Mouse (Mus musculus): ENCODE data around the gene Nrn1l. TPM values are rescaled to one million over a fixed set of nuclear protein-coding genes. Genes with fewer than 3 reads are reported as not detected.
A peak's percentile ranks its signal among the peaks of the same experiment; 100 is the strongest.

Gene Nrn1l
- polyA plus RNA-seq, 1 experiment: 5.3 TPM

GRCm38 (mm10) chr8:105942542-105942941, 49.2 kb downstream of the Nrn1l start:
- WGBS: 90% methylated on average over 5 of the region's 5 CpGs
- DNase-seq: no peak
- TF ChIP-seq POLR2A (IDR thresholded peaks at IDR 0.05; ENCODE audit: borderline replicate concordance, insufficient read depth, low read length) (no peak), CTCF (IDR thresholded peaks at IDR 0.05; ENCODE audit: borderline replicate concordance, insufficient read depth, low read depth, low read length) (no peak)
- Histone ChIP-seq H3K27ac (ENCODE audit: insufficient read depth, low read length) (0 out of 2 replicates have a peak overlapping the region, but pooled peaks have one; percentile 11), H3K4me1 (ENCODE audit: control insufficient read depth, insufficient read depth, low read length) (0 out of 2 replicates have a peak, but pooled peaks cover 2% of the 10 kb centered on the region), H3K27me3 (ENCODE audit: control insufficient read depth, insufficient read depth, low read length) (no peaks in the 10 kb centered on the region), H3K4me3 (replicated peaks; ENCODE audit: insufficient read depth, low read depth, low read length) (no peak overlapping the region)

GRCm38 (mm10) chr8:105943321-105943739, 50.0 kb downstream of the Nrn1l start, which contains the start of gene Lcat:
TSS of gene Lcat (minus strand) at chr8:105943382.
- Histone ChIP-seq H3K4me1 (ENCODE audit: control insufficient read depth, insufficient read depth, low read length) (0 out of 2 replicates have a peak, but pooled peaks cover under 1% of the 10 kb centered on the region), H3K27me3 (ENCODE audit: control insufficient read depth, insufficient read depth, low read length) (no peaks in the 10 kb centered on the region), H3K4me3 (replicated peaks; ENCODE audit: insufficient read depth, low read depth, low read length) (no peak within 1 kb of the TSS), H3K27ac (ENCODE audit: insufficient read depth, low read length) (0 out of 2 replicates have a peak within 1 kb of the TSS, but pooled peaks have one; percentile 11)
- TF ChIP-seq POLR2A (IDR thresholded peaks at IDR 0.05; ENCODE audit: borderline replicate concordance, insufficient read depth, low read length) (0 out of 2 replicates have a peak, but pooled peaks have one; percentile 14), CTCF (IDR thresholded peaks at IDR 0.05; ENCODE audit: borderline replicate concordance, insufficient read depth, low read depth, low read length) (no peak)
- 37% methylated on average over 8 of the region's 8 CpGs for WGBS
- peak in 1 of 2 experiments; percentile 56 for DNase-seq

Other genes starting within 250 kb of the Nrn1l start
- gene Carmil2, start 207.3 kb upstream of the Nrn1l start, polyA plus RNA-seq (2012; rRNA removed): 69.8 and 72.1 TPM in 2 replicates
- 56.3 and 56.8 TPM in 2 replicates for gene Acd, start 192.5 kb upstream of the Nrn1l start, polyA plus RNA-seq (2012; rRNA removed)
- 128 and 137 TPM in 2 replicates for gene Pard6a, start 192.4 kb upstream of the Nrn1l start, polyA plus RNA-seq (2012; rRNA removed)
- gene 4933405L10Rik, start 185.9 kb upstream of the Nrn1l start, polyA plus RNA-seq (2012; rRNA removed): 0.51 TPM in 2 replicates
- gene Enkd1, start 185.4 kb upstream of the Nrn1l start, polyA plus RNA-seq (2012; rRNA removed): 15.3 and 17.4 TPM in 2 replicates
- gene Gfod2, start 134.9 kb upstream of the Nrn1l start, polyA plus RNA-seq (2012; rRNA removed): 20.7 and 21.4 TPM in 2 replicates
- 30.5 and 32.1 TPM in 2 replicates for gene Ranbp10, start 66.2 kb upstream of the Nrn1l start, polyA plus RNA-seq (2012; rRNA removed)
- 0.25 and 0.98 TPM in 2 replicates for gene Tsnaxip1, start 65.8 kb upstream of the Nrn1l start, polyA plus RNA-seq (2012; rRNA removed)
- 27.8 and 30.8 TPM in 2 replicates for gene Cenpt, start 40.3 kb upstream of the Nrn1l start, polyA plus RNA-seq (2012; rRNA removed)
- 52.0 and 53.5 TPM in 2 replicates for gene Thap11, start 38.4 kb upstream of the Nrn1l start, polyA plus RNA-seq (2012; rRNA removed)
- 104 and 111 TPM in 2 replicates for gene Nutf2, start 33.0 kb upstream of the Nrn1l start, polyA plus RNA-seq (2012; rRNA removed)
- 75.5 and 81.8 TPM in 2 replicates for gene Edc4, start 12.7 kb upstream of the Nrn1l start, polyA plus RNA-seq (2012; rRNA removed)
- gene Pskh1, start 6.9 kb downstream of the Nrn1l start, polyA plus RNA-seq (2012; rRNA removed): 13.6 and 14.1 TPM in 2 replicates
- gene Ctrl, start 40.3 kb downstream of the Nrn1l start, polyA plus RNA-seq (2012; rRNA removed): 2.6 and 3.4 TPM in 2 replicates
- 84.3 and 89.4 TPM in 2 replicates for gene Psmb10, start 44.9 kb downstream of the Nrn1l start, polyA plus RNA-seq (2012; rRNA removed)
- gene Lcat, start 49.8 kb downstream of the Nrn1l start, polyA plus RNA-seq (2012; rRNA removed): 106 and 110 TPM in 2 replicates
- gene Slc12a4, start 72.5 kb downstream of the Nrn1l start, polyA plus RNA-seq (2012; rRNA removed): 34.9 and 36.1 TPM in 2 replicates
- gene Dpep3, start 85.9 kb downstream of the Nrn1l start, polyA plus RNA-seq (2012; rRNA removed): not detected in 2 replicates
- gene Dus2, start 97.8 kb downstream of the Nrn1l start, polyA plus RNA-seq (2012; rRNA removed): 34.1 and 35.7 TPM in 2 replicates
- gene Dpep2nb, start 112.4 kb downstream of the Nrn1l start, polyA plus RNA-seq (2012; rRNA removed): 0.13 TPM in 1 of 2 replicates, not detected in the other
- 15.2 and 16.0 TPM in 2 replicates for gene Ddx28, start 118.3 kb downstream of the Nrn1l start, polyA plus RNA-seq (2012; rRNA removed)
- 11.1 and 11.6 TPM in 2 replicates for gene Nfatc3, start 165.3 kb downstream of the Nrn1l start, polyA plus RNA-seq (2012; rRNA removed)
- gene Esrp2, start 243.4 kb downstream of the Nrn1l start, polyA plus RNA-seq (2012; rRNA removed): 0.05 and 0.10 TPM in 2 replicates